ENCODE assay signal across 9 mouse cellular contexts in genomic region chr6:90764753-90765152, GRCm38 (mm10).
A peak's percentile ranks its signal among the peaks of the same experiment; 100 is the strongest.
DNase-seq lines count a peak whose midpoint lies in the region; ATAC-seq and TF ChIP-seq lines count a peak whose summit lies in the region.
"Had no signal": no experiment of that assay in that cellular context is flagged by ENCODE, and none has a peak within 500 bp of the region (broad histone marks: within the 10 kb centered on the region; RNA-seq: fewer than 3 reads in every experiment).

No protein-coding gene starts in this region.

- H3K9ac ChIP-seq in liver, postnatal 0 days (replicated peaks) = no peak overlapping the region
- H3K9ac ChIP-seq in embryonic facial prominence, embryonic 15.5 days = no peak overlapping the region
- H3K9ac ChIP-seq in hindbrain, embryonic 11.5 days (ENCODE audit: low read depth, low read length) = no peak overlapping the region
- H3K9ac ChIP-seq in neural tube, embryonic 15.5 days (replicated peaks) = no peak overlapping the region
- H3K9ac ChIP-seq: liver, embryonic 13.5 days had no signal

- peaks cover 16% of the 10 kb centered on the region; the same call in 1 of the 2 replicates for H3K4me1 ChIP-seq in liver, postnatal 0 days (ENCODE audit: insufficient read depth)
- peaks cover 36% of the 10 kb centered on the region for H3K4me1 ChIP-seq in embryonic facial prominence, embryonic 15.5 days
- H3K4me1 ChIP-seq in hindbrain, embryonic 11.5 days (replicated peaks; ENCODE audit: control insufficient read depth, insufficient read depth, low read length) = peaks cover 13% of the 10 kb centered on the region
- H3K4me1 ChIP-seq in neural tube, embryonic 15.5 days = peaks cover 48% of the 10 kb centered on the region

- H3K4me3 ChIP-seq in liver, postnatal 0 days (ENCODE audit: low read depth, low read length) = no peak overlapping the region
- H3K4me3 ChIP-seq in embryonic facial prominence, embryonic 15.5 days (replicated peaks) = no peak overlapping the region
- no peak overlapping the region for H3K4me3 ChIP-seq in hindbrain, embryonic 11.5 days (ENCODE audit: low read depth, low read length)
- no peak overlapping the region for H3K4me3 ChIP-seq in neural tube, embryonic 15.5 days (replicated peaks)
- H3K4me3 ChIP-seq: liver, embryonic 13.5 days had no signal

- H3K27ac ChIP-seq in liver, postnatal 0 days (ENCODE audit: low read depth) = peak overlapping the region; percentile 69
- H3K27ac ChIP-seq in embryonic facial prominence, embryonic 15.5 days (replicated peaks) = peak overlapping the region; percentile 80
- H3K27ac ChIP-seq in hindbrain, embryonic 11.5 days (ENCODE audit: low read depth, low read length) = peak overlapping the region; percentile 51
- H3K27ac ChIP-seq in neural tube, embryonic 15.5 days (replicated peaks) = peak overlapping the region; percentile 72
- H3K27ac ChIP-seq: liver, embryonic 13.5 days had no signal

- no peak for TF ChIP-seq CTCF in liver, postnatal 0 days (IDR thresholded peaks at IDR 0.05; ENCODE audit: low read depth)

- 0 out of 2 replicates have a peak overlapping the region, but pooled peaks have one; percentile 19 for H3K4me2 ChIP-seq in liver, postnatal 0 days (ENCODE audit: low read depth, low read length)
- H3K4me2 ChIP-seq in embryonic facial prominence, embryonic 15.5 days (replicated peaks) = no peak overlapping the region
- no peak overlapping the region for H3K4me2 ChIP-seq in hindbrain, embryonic 11.5 days (replicated peaks; ENCODE audit: low read depth, low read length)
- H3K4me2 ChIP-seq in neural tube, embryonic 15.5 days = no peak overlapping the region
- H3K4me2 ChIP-seq: liver, embryonic 13.5 days had no signal

- no peaks in the 10 kb centered on the region for H3K36me3 ChIP-seq in liver, postnatal 0 days (replicated peaks; ENCODE audit: insufficient read depth, low read length)
- no peaks in the 10 kb centered on the region for H3K36me3 ChIP-seq in embryonic facial prominence, embryonic 15.5 days
- H3K36me3 ChIP-seq in hindbrain, embryonic 11.5 days (ENCODE audit: control insufficient read depth, insufficient read depth, low read length) = no peaks in the 10 kb centered on the region
- H3K36me3 ChIP-seq in neural tube, embryonic 15.5 days = no peaks in the 10 kb centered on the region
- H3K36me3 ChIP-seq: liver, embryonic 13.5 days had no signal

- H3K27me3 ChIP-seq in liver, postnatal 0 days (ENCODE audit: insufficient read depth, low read length) = no peaks in the 10 kb centered on the region
- no peaks in the 10 kb centered on the region for H3K27me3 ChIP-seq in embryonic facial prominence, embryonic 15.5 days
- H3K27me3 ChIP-seq in hindbrain, embryonic 11.5 days (ENCODE audit: control insufficient read depth, insufficient read depth, low read length) = no peaks in the 10 kb centered on the region
- H3K27me3 ChIP-seq in neural tube, embryonic 15.5 days (replicated peaks) = no peaks in the 10 kb centered on the region
- H3K27me3 ChIP-seq: liver, embryonic 13.5 days had no signal

- H3K9me3 ChIP-seq in liver, postnatal 0 days (ENCODE audit: low read length) = no peaks in the 10 kb centered on the region
- no peaks in the 10 kb centered on the region for H3K9me3 ChIP-seq in embryonic facial prominence, embryonic 15.5 days (replicated peaks)
- no peaks in the 10 kb centered on the region for H3K9me3 ChIP-seq in hindbrain, embryonic 11.5 days (ENCODE audit: control insufficient read depth, low read length)
- H3K9me3 ChIP-seq in neural tube, embryonic 15.5 days (replicated peaks) = no peaks in the 10 kb centered on the region
- H3K9me3 ChIP-seq: liver, embryonic 13.5 days had no signal

- peak; percentile 68 for ATAC-seq in liver, postnatal 0 days
- ATAC-seq in embryonic facial prominence, embryonic 15.5 days (ENCODE audit: insufficient number of reproducible peaks, low FRiP score, low TSS enrichment, low read depth) = peak; percentile 25; the same call in 1 of the 2 replicates
- ATAC-seq in hindbrain, embryonic 11.5 days (ENCODE audit: low FRiP score) = peak; percentile 73
- ATAC-seq in neural tube, embryonic 15.5 days (ENCODE audit: low FRiP score) = no peak
- no peak for ATAC-seq in CD4-positive, CD25-positive, alpha-beta regulatory T cell, adult 4 months

- WGBS in liver, postnatal 0 days (ENCODE audit: insufficient replicate concordance) = 78% methylated on average over 2 of the region's 2 CpGs
- WGBS in embryonic facial prominence, embryonic 15.5 days = 48% methylated on average over 2 of the region's 2 CpGs
- 58% methylated on average over 2 of the region's 2 CpGs for WGBS in hindbrain, embryonic 11.5 days
- WGBS in neural tube, embryonic 15.5 days = 13% methylated on average over 2 of the region's 2 CpGs

- peak; percentile 62 for DNase-seq in liver, postnatal 0 days
- DNase-seq in liver (no peak), adipocyte (ENCODE audit: low spot score) (no peak)
- DNase-seq in hindbrain, embryonic 11.5 days (ENCODE audit: low spot score) = peak; percentile 54
- DNase-seq in layer of hippocampus, adult 9-10 months (ENCODE audit: low spot score) = no peak
- DNase-seq: liver, embryonic 13.5 days had no signal

- TF ChIP-seq EP300 in liver, postnatal 0 days (IDR thresholded peaks at IDR 0.05; ENCODE audit: low read depth) = no peak

Comparison
In these comparisons a context has a peak if more than half of its experiments do, and no peak if none do; other contexts are left out.
1. DNase-seq: peak in liver, postnatal 0 days (single experiment) and hindbrain, embryonic 11.5 days (single experiment); none in liver (single experiment), adipocyte (single experiment) and layer of hippocampus, adult 9-10 months (single experiment).
2. ATAC-seq: peak in liver, postnatal 0 days (single experiment), embryonic facial prominence, embryonic 15.5 days (single experiment) and hindbrain, embryonic 11.5 days (single experiment); none in neural tube, embryonic 15.5 days (single experiment) and CD4-positive, CD25-positive, alpha-beta regulatory T cell, adult 4 months (single experiment).
3. Peak in every context shown above with its lines, with median percentiles within 50 percentile points of each other: H3K27ac ChIP-seq.